Mouse (Mus musculus): ENCODE results near the gene Col5a3. TPM values are rescaled to one million over a fixed set of nuclear protein-coding genes. Genes with fewer than 3 reads are reported as not detected.

The Col5a3 gene
- polyA plus RNA-seq, 3 experiments from 2014 or later = not detected

GRCm38 (mm10) chr9:20746017-20746660 is 68.7 kb downstream of the Col5a3 start, which contains the start of gene Olfm2:
Gene Olfm2, minus strand, starts transcription at chr9:20746349.
- ATAC-seq = no peak

GRCm38 (mm10) chr9:20745129-20745966 is 69.5 kb downstream of the Col5a3 start:
- ATAC-seq = no peak

- ATAC-seq = no peak
These were observed 70.7 kb downstream of the Col5a3 start for GRCm38 (mm10) chr9:20743946-20744738.

DNA sequence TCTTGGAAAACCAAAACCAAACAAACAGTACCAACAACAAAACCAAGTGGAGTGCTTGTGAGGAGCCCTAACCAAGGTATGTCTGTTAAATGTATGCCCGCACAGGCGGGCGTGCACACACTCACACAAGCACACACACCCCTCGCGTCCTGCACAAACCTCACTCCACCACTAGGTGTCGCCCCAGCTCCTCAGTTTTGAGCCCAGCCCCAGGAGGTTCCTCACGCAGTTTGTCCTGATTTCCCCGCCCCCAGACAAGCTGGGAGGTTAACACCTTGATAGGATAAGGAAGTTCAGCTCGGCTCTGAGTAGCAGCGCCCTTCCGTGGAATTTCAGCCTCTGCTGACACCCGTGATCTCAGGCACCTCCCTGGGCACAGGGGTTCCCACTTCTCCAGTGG is 74.5 kb downstream of the Col5a3 start:
- ATAC-seq = peak; percentile 72

GRCm38 (mm10) chr9:20738251-20738999 is 76.4 kb downstream of the Col5a3 start:
- peak; percentile 59 for ATAC-seq

GRCm38 (mm10) chr9:20737227-20737626 is 77.6 kb downstream of the Col5a3 start:
- no peak for ATAC-seq

- ATAC-seq = peak; percentile 63
These were observed 80.2 kb downstream of the Col5a3 start for GRCm38 (mm10) chr9:20734692-20735091.

DNA sequence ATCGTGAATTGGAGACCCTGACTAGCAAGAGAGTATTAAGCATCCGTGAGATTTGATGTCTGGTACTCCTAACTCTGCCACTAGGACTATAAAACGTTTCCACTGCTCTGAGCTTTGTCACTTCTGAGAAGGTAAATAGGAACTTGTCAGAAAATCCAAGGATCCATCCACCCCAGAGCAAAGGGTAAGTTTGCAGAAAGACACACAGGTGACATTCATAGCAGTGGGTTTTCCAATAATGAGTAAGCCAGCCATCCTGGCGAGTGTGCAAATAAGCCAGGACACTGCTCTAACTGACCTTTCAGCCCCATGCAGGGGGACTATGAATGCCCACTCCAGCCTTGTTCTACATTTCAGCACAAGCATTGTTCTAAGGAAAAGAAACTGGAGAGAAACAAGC is 83.1 kb downstream of the Col5a3 start:
- ATAC-seq = no peak

GRCm38 (mm10) chr9:20729451-20729850 is 85.4 kb downstream of the Col5a3 start:
- ATAC-seq = no peak

DNA sequence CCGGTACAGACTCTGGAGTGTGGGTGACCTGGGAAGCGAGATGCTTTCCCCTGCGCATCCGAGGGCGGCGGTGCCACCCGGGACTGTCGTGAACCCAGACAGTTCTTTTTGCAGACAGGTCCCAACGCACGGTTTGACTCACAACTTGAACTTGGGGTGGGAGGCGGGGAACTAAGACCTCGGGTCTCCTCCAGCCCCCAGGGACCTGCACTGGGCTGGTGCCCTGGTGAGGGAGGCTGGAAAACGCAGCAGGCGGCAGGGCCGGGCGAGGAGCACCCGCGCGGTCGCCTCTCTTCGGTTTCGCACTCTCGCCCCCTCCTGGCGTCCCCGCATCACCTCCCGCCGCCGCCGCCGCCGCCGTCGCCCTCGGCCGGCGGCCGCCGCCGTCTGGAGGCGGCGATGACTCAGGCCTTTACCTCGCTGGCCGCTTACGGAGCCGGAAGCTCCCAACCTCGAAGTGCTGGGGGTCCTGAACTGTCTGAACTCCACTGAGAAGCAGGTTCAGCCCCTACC is 87.2 kb downstream of the Col5a3 start:
- ATAC-seq = peak; percentile 60

DNA sequence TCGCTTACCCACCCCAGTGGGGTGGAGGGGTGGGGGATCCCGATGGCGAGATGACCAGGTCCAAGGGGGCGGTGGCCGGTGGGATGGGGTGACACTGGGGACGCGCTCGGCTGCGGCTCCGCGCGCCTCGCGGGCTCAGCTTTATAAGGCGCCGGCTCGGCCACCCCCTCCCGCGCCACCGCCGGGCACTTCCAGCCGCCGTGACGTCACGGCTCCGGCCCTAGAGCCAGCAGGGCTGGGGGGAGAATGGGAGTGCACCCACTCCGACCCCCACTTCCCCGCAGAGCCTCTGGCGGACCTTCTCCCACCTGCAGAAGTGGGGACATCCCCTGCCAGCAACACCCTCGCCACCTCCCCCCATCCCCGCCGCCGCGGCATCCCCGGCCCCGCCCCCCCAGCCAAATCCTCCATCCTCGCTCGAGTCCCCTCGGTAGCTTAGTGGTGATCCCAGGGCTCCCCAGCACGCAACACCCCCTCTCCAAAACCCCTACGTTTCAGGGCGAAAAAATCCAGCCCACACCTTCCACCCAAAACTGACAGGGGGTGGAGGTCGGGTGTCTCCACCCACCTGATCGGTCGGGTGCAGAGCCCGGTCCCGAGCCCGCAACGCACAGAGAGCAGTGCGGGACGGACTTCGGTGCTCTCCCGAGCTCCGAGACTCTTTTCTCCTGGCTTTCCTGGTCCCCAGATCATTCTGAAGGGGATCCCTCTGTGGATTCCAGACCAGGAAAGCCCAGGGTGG is 87.8 kb downstream of the Col5a3 start:
- ATAC-seq = peak; percentile 37

- ATAC-seq = no peak
These were observed 88.6 kb downstream of the Col5a3 start for GRCm38 (mm10) chr9:20726134-20726858.

DNA sequence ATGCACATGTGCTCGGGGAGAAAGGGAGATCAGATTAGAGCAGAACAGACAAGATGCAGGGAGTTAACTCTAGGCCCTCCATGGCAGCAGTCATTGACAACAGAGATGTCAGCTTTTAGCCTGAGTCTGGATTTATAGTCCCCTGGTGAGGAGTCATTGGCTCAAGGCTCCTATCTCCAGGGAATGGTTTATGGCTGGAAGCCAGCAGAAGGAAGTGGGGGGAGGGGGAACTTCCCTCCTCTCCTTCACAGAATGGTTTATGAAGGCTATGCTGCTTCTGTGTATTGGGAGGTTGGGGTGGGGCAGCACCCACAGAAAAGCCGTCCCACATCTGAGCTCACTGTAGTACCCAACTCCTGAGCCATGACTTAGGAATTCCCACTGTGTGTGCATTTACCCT is 93.3 kb downstream of the Col5a3 start:
- ATAC-seq = no peak

Other genes with a start within 250 kb of the Col5a3 start
- gene Zfp846, start 233.8 kb downstream of the Col5a3 start, polyA plus RNA-seq (2017; shearing (Covaris generic)) = 10 to 100 TPM in 2 of 3 experiments, 1 to 10 TPM in 1; 7.2 to 15.1 (median 14.0) TPM
- gene Ubl5, start 172.2 kb downstream of the Col5a3 start, polyA plus RNA-seq (2017; shearing (Covaris generic)) = 100 to 1,000 TPM; 323 to 416 (median 337) TPM
- gene Fbxl12, start 170.3 kb downstream of the Col5a3 start, polyA plus RNA-seq (2017; shearing (Covaris generic)) = 10 to 100 TPM; 21.7 to 59.5 (median 54.3) TPM
- 10 to 100 TPM; 23.0 to 29.3 (median 23.6) TPM for gene Pin1, start 163.0 kb downstream of the Col5a3 start, polyA plus RNA-seq (2017; shearing (Covaris generic))
- gene Olfm2, start 68.7 kb downstream of the Col5a3 start, polyA plus RNA-seq (2017; shearing (Covaris generic)) = under 1 TPM in 1 of 3 experiments, not detected in 2; 0.90 TPM
- gene Rdh8, start 3.4 kb upstream of the Col5a3 start, polyA plus RNA-seq (2017; shearing (Covaris generic)) = not detected
- gene A230050P20Rik, start 53.6 kb upstream of the Col5a3 start, polyA plus RNA-seq (2017; shearing (Covaris generic)) = 10 to 100 TPM in 2 of 3 experiments, 1 to 10 TPM in 1; 9.9 to 16.8 (median 14.3) TPM
- gene Angptl6, start 64.7 kb upstream of the Col5a3 start, polyA plus RNA-seq (2017; shearing (Covaris generic)) = 1 to 10 TPM in 1 of 3 experiments, under 1 TPM in 2; 0.27 to 1.9 (median 0.63) TPM
- gene Ppan, start 73.1 kb upstream of the Col5a3 start, polyA plus RNA-seq (2017; shearing (Covaris generic)) = 10 to 100 TPM; 16.1 to 28.8 (median 24.2) TPM
- 100 to 1,000 TPM; 159 to 219 (median 191) TPM for gene Eif3g, start 83.6 kb upstream of the Col5a3 start, polyA plus RNA-seq (2017; shearing (Covaris generic))
- gene Dnmt1, start 144.8 kb upstream of the Col5a3 start, polyA plus RNA-seq (2017; shearing (Covaris generic)) = 10 to 100 TPM; 41.0 to 78.9 (median 43.9) TPM
- 1 to 10 TPM; 5.1 to 6.4 (median 5.9) TPM for gene S1pr2, start 161.7 kb upstream of the Col5a3 start, polyA plus RNA-seq (2017; shearing (Covaris generic))
- 100 to 1,000 TPM in 2 of 3 experiments, 10 to 100 TPM in 1; 95.6 to 122 (median 112) TPM for gene Mrpl4, start 187.7 kb upstream of the Col5a3 start, polyA plus RNA-seq (2017; shearing (Covaris generic))
- gene Icam1, start 200.9 kb upstream of the Col5a3 start, polyA plus RNA-seq (2017; shearing (Covaris generic)) = 10 to 100 TPM; 50.8 to 92.7 (median 68.9) TPM
- 1 to 10 TPM; 1.6 to 6.3 (median 3.1) TPM for gene Icam4, start 214.3 kb upstream of the Col5a3 start, polyA plus RNA-seq (2017; shearing (Covaris generic))
- gene Icam5, start 217.0 kb upstream of the Col5a3 start, polyA plus RNA-seq (2017; shearing (Covaris generic)) = under 1 TPM in 2 of 3 experiments, not detected in 1; 0.25 to 0.31 TPM